Mouse (Mus musculus) neural tube, embryonic 14.5 days (tissue): ENCODE results near the gene Slc9a7. TPM values are rescaled to one million over a fixed set of nuclear protein-coding genes. Genes with fewer than 3 reads are reported as not detected.

Experiments used
- ATAC-seq: fragments of 200-750 bp; cut with Nextera tagmentation; 2 replicates; pipeline ENCODE4 v1.8.0; 2017; ENCODE audit warnings: low read depth, mild to moderate bottlenecking, moderate TSS enrichment, moderate library complexity
- H3K27ac ChIP-seq: fragments of 300-500 bp; sonication (generic); 2 replicates; pipeline ENCODE4 v1.5.1; 2014; ENCODE audit warnings: low read depth, mild to moderate bottlenecking, control low read depth, low read length, moderate library complexity, mixed read lengths
- H3K27me3 ChIP-seq: fragments of 300-500 bp; sonication (generic); 2 replicates; pipeline ENCODE4 v1.6.1; 2014; ENCODE audit warnings: low read length; ENCODE audit not compliant: control insufficient read depth, insufficient read depth
- H3K36me3 ChIP-seq: fragments of 300-500 bp; sonication (generic); 2 replicates; pipeline ENCODE4 v1.6.1; 2014; ENCODE audit warnings: low read length, mixed read lengths; ENCODE audit not compliant: control insufficient read depth, insufficient read depth
- H3K4me1 ChIP-seq: fragments of 300-500 bp; sonication (generic); 2 replicates; pipeline ENCODE4 v1.6.1; 2014; ENCODE audit warnings: low read length; ENCODE audit not compliant: control insufficient read depth, insufficient read depth
- H3K4me2 ChIP-seq: fragments of 300-500 bp; sonication (generic); 2 replicates; pipeline ENCODE4 v1.6.1; 2014; ENCODE audit warnings: mild to moderate bottlenecking, low read depth, low read length, control low read depth
- H3K4me3 ChIP-seq: fragments of 300-500 bp; sonication (generic); 2 replicates; pipeline ENCODE4 v1.5.1; 2014; ENCODE audit warnings: low read depth, low read length, control low read depth, mixed read lengths
- H3K9ac ChIP-seq: fragments of 300-500 bp; sonication (generic); replicated peaks from 2 replicates; pipeline ENCODE4 v1.6.1; 2014; ENCODE audit warnings: low read depth, mild to moderate bottlenecking, control low read depth, low read length, mixed read lengths
- H3K9me3 ChIP-seq: fragments of 300-500 bp; sonication (generic); 2 replicates; pipeline ENCODE4 v1.6.1; 2016; ENCODE audit warnings: low read length; ENCODE audit not compliant: control insufficient read depth
- WGBS: fragments of 180-500 bp; shearing (Covaris S2); extraction: QIAGEN DNeasy Blood & Tissue Kit; methylation state at CpG from one replicate; pipeline ENCODE4 v1.1.7; 2014; 5-methylcytosine and 5-hydroxymethylcytosine counted together
- polyA plus RNA-seq: library from polyadenylated mRNA; unstranded; fragments of >200 nt; fragmentation: Nextera tagmentation; extraction: Ambion mirVana; gene quantifications from 2 replicates; pipeline ENCODE4 v1.2.1, GENCODE M21; 2014

The Slc9a7 gene
- polyA plus RNA-seq, 1 experiment from 2014 or later: 23.1 TPM

DNA sequence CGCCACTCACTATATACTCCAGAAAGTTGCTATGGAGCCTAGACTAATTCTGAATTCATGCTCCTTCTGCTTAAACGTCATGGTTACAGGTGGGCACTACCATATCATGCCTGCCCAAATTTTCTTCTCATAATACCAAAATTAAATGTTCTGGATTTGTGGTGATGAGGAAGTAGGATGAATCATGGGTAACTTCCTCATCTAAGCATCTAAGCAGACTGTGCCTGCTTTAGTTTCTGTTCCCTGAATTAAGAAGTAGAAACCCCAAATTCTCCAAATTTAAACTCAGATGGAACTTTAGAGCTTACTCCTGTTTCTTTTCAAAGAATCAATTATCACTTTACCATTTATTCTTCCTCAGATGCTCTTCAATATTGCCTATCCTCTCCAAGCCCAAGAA, 173.9 kb downstream of the Slc9a7 start:
- no peak overlapping the region for H3K9ac ChIP-seq
- ATAC-seq: no peak
- H3K27me3 ChIP-seq: no peaks in the 10 kb centered on the region
- no peaks in the 10 kb centered on the region for H3K4me1 ChIP-seq
- no peaks in the 10 kb centered on the region for H3K36me3 ChIP-seq
- 79% methylated on average over 2 of the region's 2 CpGs for WGBS
- H3K4me2 ChIP-seq: no peak overlapping the region
- H3K4me3 ChIP-seq: no peak overlapping the region
- no peaks in the 10 kb centered on the region for H3K9me3 ChIP-seq
- H3K27ac ChIP-seq: no peak overlapping the region

- H3K4me2 ChIP-seq: no peak overlapping the region
- H3K9ac ChIP-seq: no peak overlapping the region
- H3K27me3 ChIP-seq: no peaks in the 10 kb centered on the region
- no peak overlapping the region for H3K4me3 ChIP-seq
- no peaks in the 10 kb centered on the region for H3K36me3 ChIP-seq
- ATAC-seq: no peak
- H3K4me1 ChIP-seq: no peaks in the 10 kb centered on the region
- H3K9me3 ChIP-seq: no peaks in the 10 kb centered on the region
- no peak overlapping the region for H3K27ac ChIP-seq
- WGBS: 38% methylated on average over 4 of the region's 4 CpGs
Observed at GRCm38 (mm10) chrX:20070196-20070595, 221.4 kb downstream of the Slc9a7 start.

DNA sequence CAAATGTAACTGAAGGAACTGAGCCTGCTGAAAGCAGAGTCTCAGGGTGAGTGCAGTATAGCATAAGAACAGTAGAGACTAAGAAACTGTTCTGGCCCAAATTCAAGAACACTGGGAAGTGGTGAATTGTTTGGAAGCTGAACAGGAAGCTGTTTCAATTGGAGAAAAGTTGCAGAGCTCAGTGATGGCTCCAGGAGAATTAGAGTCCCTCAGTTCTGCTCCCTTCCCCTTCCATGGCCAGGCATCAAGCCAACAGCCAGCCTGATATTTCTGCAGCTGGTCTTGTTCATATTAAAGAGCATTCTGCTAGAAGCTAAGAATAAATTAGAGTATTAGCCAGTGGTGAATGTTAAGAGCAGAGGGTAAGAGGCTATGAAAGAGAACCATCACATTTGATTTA, 225.0 kb downstream of the Slc9a7 start:
- no peak for ATAC-seq
- Histone ChIP-seq H3K36me3 (no peaks in the 10 kb centered on the region), H3K9ac (no peak overlapping the region), H3K27ac (no peak overlapping the region), H3K4me2 (no peak overlapping the region), H3K27me3 (no peaks in the 10 kb centered on the region), H3K9me3 (no peaks in the 10 kb centered on the region), H3K4me1 (no peaks in the 10 kb centered on the region), H3K4me3 (no peak overlapping the region)

GRCm38 (mm10) chrX:20061764-20062480, 229.7 kb downstream of the Slc9a7 start:
- no peak overlapping the region for H3K4me3 ChIP-seq
- H3K27me3 ChIP-seq: no peaks in the 10 kb centered on the region
- H3K9me3 ChIP-seq: no peaks in the 10 kb centered on the region
- H3K4me1 ChIP-seq: no peaks in the 10 kb centered on the region
- no peak for ATAC-seq
- H3K36me3 ChIP-seq: no peaks in the 10 kb centered on the region
- no peak overlapping the region for H3K9ac ChIP-seq
- no peak overlapping the region for H3K27ac ChIP-seq
- no peak overlapping the region for H3K4me2 ChIP-seq
- WGBS: 49% methylated on average over 3 of the region's 3 CpGs

- peak overlapping the region; percentile 64 for H3K4me2 ChIP-seq
- H3K27ac ChIP-seq: no peak overlapping the region
- H3K27me3 ChIP-seq: no peaks in the 10 kb centered on the region
- no peaks in the 10 kb centered on the region for H3K9me3 ChIP-seq
- peak overlapping the region; percentile 41 for H3K4me3 ChIP-seq
- no peaks in the 10 kb centered on the region for H3K4me1 ChIP-seq
- WGBS: 21% methylated on average over 35 of the region's 47 CpGs
- peak; percentile 65; the same call in 1 of the 2 replicates for ATAC-seq
- H3K9ac ChIP-seq: no peak overlapping the region
- H3K36me3 ChIP-seq: no peaks in the 10 kb centered on the region
Observed at GRCm38 (mm10) chrX:20060769-20061315, 230.8 kb downstream of the Slc9a7 start.

DNA sequence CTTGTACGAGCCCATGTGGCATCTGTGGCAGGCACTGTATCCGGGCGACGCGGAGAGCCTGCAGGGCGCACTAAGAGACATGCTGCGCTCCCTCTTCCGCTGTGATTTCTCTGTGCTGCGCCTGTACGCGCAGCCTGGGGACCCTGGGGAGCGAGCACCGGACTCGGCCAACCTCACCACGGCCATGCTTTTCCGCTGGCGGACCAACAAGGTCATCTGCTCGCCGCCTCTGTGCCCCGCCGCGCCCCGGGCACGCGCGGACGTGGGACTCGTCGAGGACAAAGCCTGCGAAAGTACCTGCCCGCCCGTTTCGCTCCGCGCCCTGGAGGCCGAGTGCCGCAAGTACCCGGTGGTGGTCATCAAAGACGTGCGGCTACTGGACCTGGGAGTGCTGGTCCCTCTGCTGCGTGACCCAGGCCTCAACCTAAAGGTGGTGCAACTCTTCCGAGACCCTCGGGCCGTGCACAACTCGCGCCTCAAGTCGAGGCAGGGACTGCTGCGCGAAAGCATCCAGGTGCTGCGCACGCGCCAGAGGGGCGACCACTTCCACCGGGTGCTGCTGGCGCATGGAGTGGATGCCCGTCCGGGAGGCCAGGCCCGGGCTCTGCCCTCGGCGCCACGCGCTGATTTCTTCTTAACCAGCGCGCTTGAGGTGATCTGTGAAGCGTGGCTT, 231.4 kb downstream of the Slc9a7 start:
- Histone ChIP-seq H3K4me2 (peak overlapping the region; percentile 64), H3K9me3 (no peaks in the 10 kb centered on the region), H3K9ac (0 out of 2 replicates have a peak overlapping the region, but pooled peaks have one; percentile 7), H3K27me3 (no peaks in the 10 kb centered on the region), H3K4me3 (peak overlapping the region; percentile 41), H3K4me1 (no peaks in the 10 kb centered on the region), H3K36me3 (no peaks in the 10 kb centered on the region), H3K27ac (no peak overlapping the region)
- 21% methylated on average over 64 of the region's 65 CpGs for WGBS
- ATAC-seq: peak; percentile 79

- no peaks in the 10 kb centered on the region for H3K27me3 ChIP-seq
- H3K9me3 ChIP-seq: no peaks in the 10 kb centered on the region
- peak within 1 kb of the TSS; percentile 64 for H3K4me2 ChIP-seq
- no peaks in the 10 kb centered on the region for H3K36me3 ChIP-seq
- 0 out of 2 replicates have a peak within 1 kb of the TSS, but pooled peaks have one; percentile 7 for H3K9ac ChIP-seq
- H3K4me3 ChIP-seq: peak within 1 kb of the TSS; percentile 41
- no peak within 1 kb of the TSS for H3K27ac ChIP-seq
- H3K4me1 ChIP-seq: no peaks in the 10 kb centered on the region
- WGBS: 16% methylated on average over 38 of the region's 40 CpGs
- ATAC-seq: peak; percentile 73; the same call in 1 of the 2 replicates
Observed at GRCm38 (mm10) chrX:20059381-20059971, 232.1 kb downstream of the Slc9a7 start, which contains the start of gene Chst7. Gene Chst7, plus strand, starts transcription at chrX:20059560.
